Mouse (Mus musculus): Measurements from ENCODE around the gene Srgap3. TPM values are rescaled to one million over a fixed set of nuclear protein-coding genes. Genes with fewer than 3 reads are reported as not detected.
A peak's percentile ranks its signal among the peaks of the same experiment; 100 is the strongest.
"Not testable (repeated sequence)": the region's sequence is repeated elsewhere in the genome, so short reads cannot be mapped to it uniquely, and the experiment has no call there.

Srgap3 gene
- polyA plus RNA-seq, 1 experiment from 2014 or later: 1.0 TPM

DNA sequence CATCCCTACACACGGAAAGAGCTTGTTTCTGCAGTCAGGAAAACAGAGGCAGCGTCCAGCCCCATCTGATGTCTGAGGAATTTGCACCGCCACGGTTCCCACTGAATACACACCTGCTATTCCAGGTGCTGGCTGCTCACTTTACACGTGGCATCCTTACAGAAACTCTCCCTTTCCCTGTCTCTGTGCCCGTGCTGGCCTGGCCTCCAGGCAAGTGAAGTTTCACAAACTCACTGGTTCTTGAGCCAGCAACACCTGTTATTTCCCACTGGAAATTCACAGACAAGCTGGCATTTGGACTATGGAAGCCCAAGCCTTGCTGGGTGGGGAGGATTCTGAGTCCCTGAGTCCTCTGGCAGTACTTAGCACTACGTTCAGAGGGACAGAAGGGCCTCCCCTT is 84.6 kb downstream of the Srgap3 start:
- Histone ChIP-seq H3K4me1 (ENCODE audit: control insufficient read depth, insufficient read depth, low read length) (peaks cover 17% of the 10 kb centered on the region), H3K4me2 (ENCODE audit: low read depth, low read length) (no peak overlapping the region), H3K36me3 (ENCODE audit: control insufficient read depth, insufficient read depth) (no peaks in the 10 kb centered on the region), H3K27me3 (ENCODE audit: control insufficient read depth, insufficient read depth, low read length) (no peaks in the 10 kb centered on the region), H3K4me3 (ENCODE audit: low read length) (no peak overlapping the region), H3K9me3 (replicated peaks; ENCODE audit: control insufficient read depth, low read length) (no peaks in the 10 kb centered on the region), H3K9ac (ENCODE audit: low read length) (no peak overlapping the region), H3K27ac (ENCODE audit: low read length) (no peak overlapping the region)
- ATAC-seq (replicated peaks; ENCODE audit: extremely low read depth, insufficient read depth, low FRiP score): no peak
- 80% methylated on average over 7 of the region's 7 CpGs for WGBS

DNA sequence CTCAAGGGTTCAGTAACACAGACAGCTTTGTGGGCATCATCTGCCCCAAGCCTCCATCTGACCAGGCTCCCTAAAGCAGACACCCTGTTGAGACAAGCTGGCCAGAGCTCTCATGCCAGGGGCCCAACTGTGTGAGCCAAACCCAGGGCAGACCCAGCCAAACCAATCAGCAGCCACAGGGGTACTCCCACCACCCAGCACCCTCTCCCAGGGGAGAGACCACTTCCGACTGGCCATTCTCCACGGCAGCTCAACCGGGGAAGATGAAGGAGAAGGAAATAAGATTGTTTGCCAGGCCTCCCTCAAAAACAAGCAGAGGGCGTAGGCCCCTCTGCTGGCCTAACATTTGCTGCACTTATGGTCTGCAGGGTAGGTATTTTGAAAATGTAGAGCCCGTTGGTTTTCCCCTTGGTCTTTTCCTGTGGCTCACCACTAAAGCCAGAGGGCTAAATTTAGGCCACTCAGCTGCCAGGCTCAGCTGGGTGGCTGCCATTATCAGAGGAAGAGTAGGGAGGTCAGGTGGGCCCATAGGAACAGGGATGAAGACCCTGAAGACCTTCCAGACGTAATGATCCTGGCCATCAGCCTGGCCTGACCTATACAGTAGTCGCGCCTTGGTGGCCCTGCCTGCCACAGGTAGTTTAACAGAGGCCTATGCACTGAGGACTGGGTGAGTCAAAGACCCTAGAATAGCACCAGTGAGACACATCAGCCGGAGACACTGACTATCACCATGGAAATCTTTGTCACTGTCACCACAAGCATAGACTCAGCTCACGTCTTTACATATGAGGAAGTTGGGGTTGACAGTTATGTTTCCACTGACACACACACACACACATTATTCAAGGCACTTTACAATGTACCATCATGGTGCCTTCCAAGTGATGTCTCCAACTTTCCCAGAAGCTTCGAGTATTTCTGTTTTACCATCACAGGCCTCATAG is 85.4 kb downstream of the Srgap3 start:
- Histone ChIP-seq H3K27ac (ENCODE audit: low read length) (no peak overlapping the region), H3K9me3 (replicated peaks; ENCODE audit: control insufficient read depth, low read length) (no peaks in the 10 kb centered on the region), H3K27me3 (ENCODE audit: control insufficient read depth, insufficient read depth, low read length) (no peaks in the 10 kb centered on the region), H3K4me3 (ENCODE audit: low read length) (no peak overlapping the region), H3K4me1 (ENCODE audit: control insufficient read depth, insufficient read depth, low read length) (peaks cover 17% of the 10 kb centered on the region), H3K9ac (ENCODE audit: low read length) (no peak overlapping the region), H3K4me2 (ENCODE audit: low read depth, low read length) (no peak overlapping the region), H3K36me3 (ENCODE audit: control insufficient read depth, insufficient read depth) (no peaks in the 10 kb centered on the region)
- WGBS: 67% methylated on average over 11 of the region's 11 CpGs
- ATAC-seq (replicated peaks; ENCODE audit: extremely low read depth, insufficient read depth, low FRiP score): peak; percentile 43; the same call in 1 of the 2 replicates

DNA sequence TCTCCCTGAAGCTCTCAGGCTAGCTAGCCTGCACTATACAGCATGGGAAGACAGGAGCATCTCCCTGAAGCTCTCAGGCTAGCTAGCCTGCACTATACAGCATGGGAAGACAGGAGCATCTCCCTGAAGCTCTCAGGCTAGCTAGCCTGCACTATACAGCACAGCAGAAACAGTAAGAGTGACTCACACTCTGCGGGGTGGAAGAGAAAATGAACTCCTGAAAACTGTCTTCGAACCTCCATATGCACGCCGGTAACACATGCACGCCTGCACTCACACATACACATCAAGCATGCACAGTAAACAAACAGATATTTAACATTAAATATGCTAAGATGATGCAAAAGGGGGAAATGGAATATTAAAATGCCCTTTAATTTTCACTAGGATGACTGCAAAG is 86.8 kb downstream of the Srgap3 start:
- not testable (repeated sequence) for H3K4me2 ChIP-seq (ENCODE audit: low read depth, low read length); ATAC-seq (replicated peaks; ENCODE audit: extremely low read depth, insufficient read depth, low FRiP score); H3K27me3 ChIP-seq (ENCODE audit: control insufficient read depth, insufficient read depth, low read length); H3K4me3 ChIP-seq (ENCODE audit: low read length); H3K36me3 ChIP-seq (ENCODE audit: control insufficient read depth, insufficient read depth); H3K9ac ChIP-seq (ENCODE audit: low read length); H3K9me3 ChIP-seq (replicated peaks; ENCODE audit: control insufficient read depth, low read length); H3K27ac ChIP-seq (ENCODE audit: low read length)
- WGBS: 96% methylated on average over 5 of the region's 5 CpGs
- peaks cover 10% of the 10 kb centered on the region for H3K4me1 ChIP-seq (ENCODE audit: control insufficient read depth, insufficient read depth, low read length)

GRCm38 (mm10) chr6:112857057-112857456 is 90.0 kb downstream of the Srgap3 start:
- H3K36me3 ChIP-seq (ENCODE audit: control insufficient read depth, insufficient read depth): no peaks in the 10 kb centered on the region
- no peaks in the 10 kb centered on the region for H3K9me3 ChIP-seq (replicated peaks; ENCODE audit: control insufficient read depth, low read length)
- H3K27ac ChIP-seq (ENCODE audit: low read length): no peak overlapping the region
- ATAC-seq (replicated peaks; ENCODE audit: extremely low read depth, insufficient read depth, low FRiP score): no peak
- H3K9ac ChIP-seq (ENCODE audit: low read length): no peak overlapping the region
- peaks cover 5% of the 10 kb centered on the region for H3K4me1 ChIP-seq (ENCODE audit: control insufficient read depth, insufficient read depth, low read length)
- H3K4me3 ChIP-seq (ENCODE audit: low read length): no peak overlapping the region
- H3K4me2 ChIP-seq (ENCODE audit: low read depth, low read length): no peak overlapping the region
- no peaks in the 10 kb centered on the region for H3K27me3 ChIP-seq (ENCODE audit: control insufficient read depth, insufficient read depth, low read length)
- WGBS: 63% methylated on average over 6 of the region's 6 CpGs

DNA sequence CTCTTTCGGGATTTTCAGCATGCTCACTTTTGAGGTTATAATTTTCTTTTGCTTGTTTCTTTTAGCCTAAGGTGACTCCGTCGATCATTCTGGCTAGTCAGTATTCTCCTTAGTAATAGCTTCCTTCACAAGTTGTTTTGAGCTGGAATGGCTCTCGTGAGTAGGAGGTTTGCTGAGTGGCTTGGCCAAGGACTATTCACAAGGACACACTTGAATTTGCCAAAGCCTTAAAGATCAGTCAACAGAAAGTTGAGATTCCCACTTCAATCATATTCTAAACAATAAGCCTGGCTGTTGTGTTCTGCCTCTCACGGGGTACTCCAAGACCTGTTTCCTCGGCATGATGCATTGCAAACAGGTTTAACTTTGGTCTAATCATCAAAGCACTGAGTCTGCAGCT is 91.9 kb downstream of the Srgap3 start:
- no peak overlapping the region for H3K27ac ChIP-seq (ENCODE audit: low read length)
- no peaks in the 10 kb centered on the region for H3K4me1 ChIP-seq (ENCODE audit: control insufficient read depth, insufficient read depth, low read length)
- H3K9ac ChIP-seq (ENCODE audit: low read length): no peak overlapping the region
- no peaks in the 10 kb centered on the region for H3K9me3 ChIP-seq (replicated peaks; ENCODE audit: control insufficient read depth, low read length)
- no peak for ATAC-seq (replicated peaks; ENCODE audit: extremely low read depth, insufficient read depth, low FRiP score)
- 80% methylated on average over 6 of the region's 6 CpGs for WGBS
- H3K4me3 ChIP-seq (ENCODE audit: low read length): no peak overlapping the region
- H3K4me2 ChIP-seq (ENCODE audit: low read depth, low read length): no peak overlapping the region
- H3K27me3 ChIP-seq (ENCODE audit: control insufficient read depth, insufficient read depth, low read length): no peaks in the 10 kb centered on the region
- no peaks in the 10 kb centered on the region for H3K36me3 ChIP-seq (ENCODE audit: control insufficient read depth, insufficient read depth)

DNA sequence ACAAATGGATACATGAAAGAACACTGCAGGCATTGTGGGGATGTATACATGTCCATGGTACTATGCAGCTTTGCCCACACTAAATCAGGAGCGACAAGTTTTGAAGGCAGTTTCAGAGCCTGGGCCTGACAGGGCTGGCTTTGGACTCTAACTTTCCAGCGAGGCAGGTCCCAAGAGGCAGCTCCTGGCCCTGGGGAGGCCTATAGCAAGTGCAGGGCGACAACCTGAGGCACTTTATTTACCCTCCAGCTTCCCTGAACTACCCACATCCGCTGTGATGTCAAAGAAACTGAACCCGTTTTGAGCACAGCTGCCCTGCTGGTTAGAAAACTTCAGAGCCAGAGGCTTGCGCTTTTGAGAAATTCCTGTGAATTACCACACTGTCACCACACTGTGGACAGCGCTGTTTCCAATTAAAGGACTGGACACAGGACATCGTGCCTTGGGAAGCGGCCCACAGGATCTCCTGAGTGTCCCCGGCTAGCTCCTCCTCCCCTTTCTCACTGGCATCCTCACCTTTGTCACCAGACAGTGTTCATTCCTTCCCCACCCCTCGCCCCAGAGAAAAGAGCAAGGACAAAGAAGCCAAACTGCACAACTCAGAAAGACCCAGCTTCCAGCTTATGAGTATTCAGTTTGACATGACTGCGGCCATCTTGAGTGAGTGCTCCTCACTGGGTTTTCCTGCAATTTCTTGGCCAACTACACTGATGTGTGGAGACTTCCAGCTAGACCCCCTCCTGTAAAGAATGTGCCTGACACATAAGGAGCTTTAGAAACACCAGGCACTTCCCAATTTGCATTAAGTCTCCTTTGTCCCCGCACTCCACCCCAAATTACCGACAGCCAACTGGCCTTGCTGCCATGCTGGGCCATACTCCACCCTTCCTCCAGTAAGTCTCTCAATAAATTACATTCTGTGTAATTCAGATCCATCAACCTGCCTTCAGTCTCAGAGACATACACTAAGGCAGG is 94.5 kb downstream of the Srgap3 start:
- Histone ChIP-seq H3K36me3 (ENCODE audit: control insufficient read depth, insufficient read depth) (no peaks in the 10 kb centered on the region), H3K27me3 (ENCODE audit: control insufficient read depth, insufficient read depth, low read length) (no peaks in the 10 kb centered on the region), H3K4me3 (ENCODE audit: low read length) (no peak overlapping the region), H3K4me1 (ENCODE audit: control insufficient read depth, insufficient read depth, low read length) (no peaks in the 10 kb centered on the region), H3K4me2 (ENCODE audit: low read depth, low read length) (no peak overlapping the region), H3K9ac (ENCODE audit: low read length) (no peak overlapping the region), H3K9me3 (replicated peaks; ENCODE audit: control insufficient read depth, low read length) (no peaks in the 10 kb centered on the region), H3K27ac (ENCODE audit: low read length) (no peak overlapping the region)
- no peak for ATAC-seq (replicated peaks; ENCODE audit: extremely low read depth, insufficient read depth, low FRiP score)
- 72% methylated on average over 14 of the region's 14 CpGs for WGBS

GRCm38 (mm10) chr6:112850745-112851144 is 96.3 kb downstream of the Srgap3 start:
- H3K9ac ChIP-seq (ENCODE audit: low read length): no peak overlapping the region
- H3K4me1 ChIP-seq (ENCODE audit: control insufficient read depth, insufficient read depth, low read length): no peaks in the 10 kb centered on the region
- no peak overlapping the region for H3K27ac ChIP-seq (ENCODE audit: low read length)
- H3K36me3 ChIP-seq (ENCODE audit: control insufficient read depth, insufficient read depth): no peaks in the 10 kb centered on the region
- no peak overlapping the region for H3K4me3 ChIP-seq (ENCODE audit: low read length)
- H3K9me3 ChIP-seq (replicated peaks; ENCODE audit: control insufficient read depth, low read length): no peaks in the 10 kb centered on the region
- no peaks in the 10 kb centered on the region for H3K27me3 ChIP-seq (ENCODE audit: control insufficient read depth, insufficient read depth, low read length)
- H3K4me2 ChIP-seq (ENCODE audit: low read depth, low read length): no peak overlapping the region
- no peak for ATAC-seq (replicated peaks; ENCODE audit: extremely low read depth, insufficient read depth, low FRiP score)
- 34% methylated on average over 5 of the region's 5 CpGs for WGBS

DNA sequence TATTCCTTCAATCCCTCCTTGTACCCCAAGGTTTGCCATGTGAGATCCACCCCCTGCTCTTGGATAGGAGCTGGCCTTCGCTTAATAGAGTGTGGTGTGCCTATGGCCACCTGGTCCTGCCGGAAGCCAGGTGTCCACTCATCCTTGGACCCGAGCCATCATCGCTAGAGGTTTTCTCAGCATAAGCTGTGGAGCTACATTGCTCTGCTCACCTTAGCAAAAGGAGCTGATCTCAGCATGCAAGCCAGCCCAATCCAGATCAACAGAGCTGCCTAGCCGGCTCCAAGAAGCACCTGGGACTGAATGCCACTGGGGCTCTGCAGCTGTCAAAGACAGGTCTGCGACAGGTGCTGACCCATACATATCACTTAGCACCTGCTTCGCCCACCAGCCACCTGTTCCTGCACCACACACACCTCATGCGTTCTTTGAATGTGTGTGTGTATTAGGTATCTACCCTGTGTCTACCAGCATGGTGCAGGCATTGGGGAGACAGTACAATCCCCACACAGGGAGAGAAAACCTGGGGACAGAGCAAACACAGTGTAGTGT is 98.4 kb downstream of the Srgap3 start:
- Histone ChIP-seq H3K4me1 (ENCODE audit: control insufficient read depth, insufficient read depth, low read length) (no peaks in the 10 kb centered on the region), H3K27me3 (ENCODE audit: control insufficient read depth, insufficient read depth, low read length) (no peaks in the 10 kb centered on the region), H3K36me3 (ENCODE audit: control insufficient read depth, insufficient read depth) (no peaks in the 10 kb centered on the region), H3K9me3 (replicated peaks; ENCODE audit: control insufficient read depth, low read length) (no peaks in the 10 kb centered on the region), H3K27ac (ENCODE audit: low read length) (no peak overlapping the region), H3K4me3 (ENCODE audit: low read length) (no peak overlapping the region), H3K4me2 (ENCODE audit: low read depth, low read length) (no peak overlapping the region), H3K9ac (ENCODE audit: low read length) (no peak overlapping the region)
- WGBS: 86% methylated on average over 8 of the region's 8 CpGs
- no peak for ATAC-seq (replicated peaks; ENCODE audit: extremely low read depth, insufficient read depth, low FRiP score)

Measured in heart, embryonic 16.5 days (tissue).